Mouse (Mus musculus) lung, postnatal 0 days (tissue): ENCODE results near the gene Smtnl1.

Source experiments
- CTCF ChIP-seq: IDR thresholded peaks from 2 replicates; pipeline ENCODE4 v1.5.1; 2016; ENCODE audit warnings: antibody characterized with exemption, mild to moderate bottlenecking
- EP300 ChIP-seq: IDR thresholded peaks from 2 replicates; pipeline ENCODE4 v1.6.1; 2016; ENCODE audit warnings: antibody characterized with exemption, mild to moderate bottlenecking, control low read depth

DNA sequence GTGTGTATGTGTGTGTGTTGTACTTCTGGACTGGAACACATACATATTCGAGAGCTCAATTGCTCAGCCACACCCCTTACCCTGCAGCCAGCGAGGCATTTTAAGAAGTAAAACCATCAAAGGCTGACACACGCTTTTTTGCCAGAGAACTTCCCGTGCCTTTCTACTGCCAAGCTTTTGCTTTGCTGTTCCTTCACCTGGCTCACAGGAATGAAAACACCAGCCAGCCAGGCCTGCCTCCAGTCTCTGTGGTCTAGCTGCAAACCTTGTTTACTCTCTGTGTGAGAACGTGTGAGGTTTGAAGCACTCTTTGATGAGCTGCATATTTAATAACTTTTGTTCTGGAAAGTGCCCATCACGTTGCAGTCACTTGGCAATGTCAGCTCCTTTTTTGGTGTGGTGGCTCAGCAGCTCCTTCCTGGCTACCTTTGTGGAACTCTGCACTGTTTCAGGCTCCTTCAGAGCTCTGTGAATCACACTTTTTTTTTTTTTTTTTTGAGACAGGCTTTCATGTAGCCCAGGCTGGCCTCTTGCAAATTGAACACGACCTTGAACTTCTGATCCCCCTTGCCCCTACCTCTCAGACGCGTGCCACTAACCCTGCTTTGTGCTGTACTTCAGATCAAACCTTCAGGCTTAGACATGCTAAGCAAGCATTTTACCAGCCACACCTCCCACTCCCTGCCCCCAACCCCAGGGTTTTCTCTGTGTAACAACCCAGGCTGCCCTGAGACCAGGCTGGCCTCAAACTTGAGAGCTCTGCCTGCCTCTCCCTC is 15.6 kb upstream of the Smtnl1 start:
- TF ChIP-seq CTCF (no peak), EP300 (no peak)
